Mouse (Mus musculus): ENCODE measurements at regions not wholly inside any gene's neighbourhood (a gene's known extent, or its start where the extent isn't known, plus 50 kb on each side); places are given as distances from the start of the nearest gene placed in this dataset.

DNA sequence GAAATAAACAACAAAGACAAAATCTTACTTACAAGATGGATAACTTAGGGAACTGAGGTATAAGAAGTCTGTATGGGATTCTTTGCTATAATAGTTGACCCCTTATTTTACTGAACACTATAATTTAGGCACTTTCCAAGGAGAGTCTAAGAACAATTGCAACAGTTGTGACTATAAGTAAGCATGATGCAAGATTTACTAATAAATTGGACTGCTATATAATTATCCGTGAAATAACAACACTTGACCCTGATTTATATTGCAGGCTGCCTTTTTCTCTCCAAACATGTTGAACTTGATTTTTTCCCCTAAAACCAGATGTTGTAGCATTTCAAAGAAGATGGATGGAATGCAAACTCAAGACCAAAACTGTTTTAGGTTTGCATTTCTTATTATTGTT is 237.2 kb upstream of the Mef2c start:
- no peaks in the 10 kb centered on the region for H3K4me1 ChIP-seq (replicated peaks)
- no peak overlapping the region for H3K4me3 ChIP-seq
- ATAC-seq (replicated peaks; ENCODE audit: insufficient number of reproducible peaks, insufficient read depth, low FRiP score, low read depth) = no peak
- no peak overlapping the region for H3K9ac ChIP-seq
- H3K27ac ChIP-seq = no peak overlapping the region
- no peaks in the 10 kb centered on the region for H3K36me3 ChIP-seq
- no peak overlapping the region for H3K4me2 ChIP-seq
- no peaks in the 10 kb centered on the region for H3K27me3 ChIP-seq
- no peaks in the 10 kb centered on the region for H3K9me3 ChIP-seq (replicated peaks)
- 88% methylated on average over 1 of the region's 1 CpGs for WGBS

DNA sequence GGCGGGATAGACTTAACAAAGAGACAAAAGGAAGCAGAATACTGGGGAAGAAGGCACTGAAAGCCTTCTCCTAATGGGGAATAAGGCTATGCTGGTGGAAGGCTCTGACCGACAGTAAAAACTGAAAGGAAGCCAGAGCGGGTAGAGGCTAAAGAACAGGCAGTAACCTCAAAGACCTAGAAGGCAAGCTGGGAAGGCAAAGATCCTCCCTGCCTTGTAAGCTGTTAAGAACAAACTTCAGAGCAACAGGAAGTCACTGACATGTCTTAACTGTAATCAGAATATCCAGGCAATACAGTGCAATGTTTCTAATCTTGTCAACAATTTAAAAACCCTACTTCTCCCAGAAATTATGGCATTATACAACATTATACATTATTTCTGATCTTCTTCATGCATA is 235.2 kb upstream of the Mef2c start:
- WGBS = 70% methylated on average over 3 of the region's 3 CpGs
- no peak overlapping the region for H3K27ac ChIP-seq
- ATAC-seq (replicated peaks; ENCODE audit: insufficient number of reproducible peaks, insufficient read depth, low FRiP score, low read depth) = no peak

DNA sequence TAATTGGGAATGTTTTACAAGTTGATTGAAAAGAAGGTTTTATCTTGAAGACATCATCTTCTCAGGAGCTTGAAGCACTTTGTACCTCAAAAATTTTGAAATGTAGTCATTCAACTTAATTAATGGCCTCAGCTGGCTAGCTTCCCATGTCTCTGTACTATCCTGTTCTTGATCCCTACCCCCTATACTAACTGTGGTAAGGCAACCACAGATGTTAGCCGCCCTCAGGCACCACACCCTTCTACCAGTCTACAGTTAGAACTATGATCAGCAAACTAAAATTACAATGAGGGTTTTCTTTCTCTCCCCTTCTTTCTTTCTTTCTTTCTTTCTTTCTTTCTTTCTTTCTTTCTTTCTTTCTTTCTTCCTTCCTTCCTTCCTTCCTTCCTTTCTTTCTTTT is 225.1 kb upstream of the Mef2c start:
- H3K36me3 ChIP-seq = no peaks in the 10 kb centered on the region
- no peak overlapping the region for H3K27ac ChIP-seq
- H3K4me3 ChIP-seq = no peak overlapping the region
- H3K4me2 ChIP-seq = no peak overlapping the region
- 73% methylated on average over 1 of the region's 1 CpGs for WGBS
- H3K9me3 ChIP-seq (replicated peaks) = no peaks in the 10 kb centered on the region
- no peaks in the 10 kb centered on the region for H3K4me1 ChIP-seq (replicated peaks)
- ATAC-seq (replicated peaks; ENCODE audit: insufficient number of reproducible peaks, insufficient read depth, low FRiP score, low read depth) = no peak
- no peaks in the 10 kb centered on the region for H3K27me3 ChIP-seq
- no peak overlapping the region for H3K9ac ChIP-seq

More for the DNA sequence above, 235.2 kb upstream of the Mef2c start:
- Histone ChIP-seq H3K4me2 (no peak overlapping the region), H3K9ac (no peak overlapping the region), H3K4me3 (no peak overlapping the region), H3K36me3 (no peaks in the 10 kb centered on the region), H3K27me3 (no peaks in the 10 kb centered on the region), H3K9me3 (replicated peaks) (no peaks in the 10 kb centered on the region), H3K4me1 (replicated peaks) (no peaks in the 10 kb centered on the region)

DNA sequence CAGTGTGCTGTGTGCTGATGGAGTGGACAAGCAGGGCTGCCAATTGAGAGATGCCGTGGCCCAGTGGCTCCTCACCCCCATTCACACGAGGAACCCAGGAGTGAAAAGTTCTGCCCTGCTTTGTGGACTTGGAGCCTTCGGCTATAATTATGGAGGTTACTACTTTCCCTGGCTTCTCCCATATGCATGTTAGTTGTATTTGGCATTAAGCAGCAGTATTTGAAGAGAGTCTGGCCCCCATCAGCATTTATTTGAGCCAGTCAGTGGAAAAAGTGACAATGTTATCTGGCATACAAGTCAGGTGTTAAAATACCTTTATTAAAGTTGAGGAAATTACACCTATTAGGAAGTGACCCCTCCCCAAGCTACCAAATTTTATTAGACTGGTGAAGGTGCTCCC is 196.1 kb upstream of the Mef2c start:
- H3K4me3 ChIP-seq = no peak overlapping the region
- no peaks in the 10 kb centered on the region for H3K27me3 ChIP-seq
- H3K9me3 ChIP-seq (replicated peaks) = no peaks in the 10 kb centered on the region
- no peak overlapping the region for H3K27ac ChIP-seq
- H3K4me1 ChIP-seq (replicated peaks) = no peaks in the 10 kb centered on the region
- H3K4me2 ChIP-seq = no peak overlapping the region
- no peak for ATAC-seq (replicated peaks; ENCODE audit: insufficient number of reproducible peaks, insufficient read depth, low FRiP score, low read depth)
- no peak overlapping the region for H3K9ac ChIP-seq
- WGBS = 73% methylated on average over 3 of the region's 3 CpGs
- H3K36me3 ChIP-seq = no peaks in the 10 kb centered on the region

DNA sequence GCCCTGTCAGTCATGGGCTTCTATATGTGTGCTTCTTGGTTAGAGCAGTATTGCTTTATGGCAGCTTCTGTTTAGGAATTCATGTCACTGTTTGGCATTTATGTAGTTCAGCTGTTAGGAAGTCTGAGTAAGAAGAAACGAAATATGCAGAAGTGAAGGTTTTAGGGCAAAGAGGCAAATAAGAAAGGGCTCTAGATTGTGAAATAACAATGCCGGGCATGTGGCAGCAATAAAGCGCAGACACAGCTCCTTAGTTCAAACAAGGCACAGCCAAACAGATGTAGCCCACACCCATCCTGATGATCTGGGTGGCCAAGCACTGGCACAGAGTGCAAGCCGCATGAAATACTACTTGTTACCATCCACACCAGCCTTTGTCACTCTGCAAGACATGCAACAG is 175.3 kb upstream of the Mef2c start:
- Histone ChIP-seq H3K4me1 (replicated peaks) (no peaks in the 10 kb centered on the region), H3K4me2 (no peak overlapping the region), H3K9ac (no peak overlapping the region), H3K27ac (no peak overlapping the region), H3K4me3 (no peak overlapping the region), H3K9me3 (replicated peaks) (no peaks in the 10 kb centered on the region), H3K36me3 (no peaks in the 10 kb centered on the region), H3K27me3 (no peaks in the 10 kb centered on the region)
- 73% methylated on average over 4 of the region's 4 CpGs for WGBS
- ATAC-seq (replicated peaks; ENCODE audit: insufficient number of reproducible peaks, insufficient read depth, low FRiP score, low read depth) = no peak

DNA sequence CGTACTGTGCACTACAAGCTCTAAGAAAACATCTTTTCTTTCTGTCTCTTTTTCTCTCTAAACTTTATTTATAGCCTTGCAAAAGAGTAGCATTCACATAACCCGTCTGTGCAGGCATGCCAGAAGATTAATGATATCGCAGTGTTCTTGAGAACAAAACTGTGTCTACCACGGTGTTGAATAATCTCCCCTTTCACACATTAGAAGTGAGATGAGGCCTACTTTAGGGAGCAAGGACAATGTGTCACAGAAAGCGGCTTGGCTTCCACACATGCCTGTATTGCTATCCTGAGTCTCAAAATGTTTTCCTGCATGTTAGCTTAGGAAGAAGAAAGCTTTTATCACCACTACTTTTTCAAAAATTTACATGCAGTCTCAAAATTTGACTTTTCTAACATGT is 170.1 kb upstream of the Mef2c start:
- 25% methylated on average over 5 of the region's 5 CpGs for WGBS

DNA sequence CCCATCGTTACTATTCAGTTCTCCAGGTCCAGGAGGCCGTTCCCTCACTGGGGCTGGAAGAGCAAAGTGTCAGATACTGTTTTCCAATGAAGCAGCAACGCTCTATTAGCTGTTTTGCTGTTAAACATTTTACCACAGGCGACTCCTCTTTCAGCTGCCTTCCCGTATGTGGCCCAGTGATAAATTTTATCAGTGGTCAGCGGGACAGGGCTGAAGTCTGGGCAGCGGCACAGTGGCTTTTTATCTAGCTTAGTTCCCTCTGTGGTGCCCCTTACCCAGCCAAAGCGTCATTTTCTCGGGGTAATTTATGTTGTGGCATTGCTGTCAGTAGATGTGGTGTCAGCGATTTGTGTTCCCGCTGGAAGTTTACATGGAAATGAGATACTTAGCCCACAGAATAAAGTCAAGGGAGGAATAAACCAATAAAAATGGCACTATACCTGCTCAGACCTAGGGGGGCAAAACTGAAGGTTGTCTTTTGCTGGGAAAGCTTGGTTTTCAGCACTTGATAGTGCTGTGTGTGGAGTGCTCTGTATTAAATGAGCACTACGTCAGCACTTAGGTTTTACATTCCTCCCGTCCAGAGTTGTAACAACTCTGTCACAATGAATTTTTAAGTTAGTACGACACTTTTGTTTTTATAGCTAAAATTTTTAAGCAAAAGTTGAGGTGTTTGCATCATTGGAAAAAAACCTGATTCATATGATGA is 159.1 kb upstream of the Mef2c start:
- no peak overlapping the region for H3K9ac ChIP-seq
- no peaks in the 10 kb centered on the region for H3K9me3 ChIP-seq (replicated peaks)
- H3K27ac ChIP-seq = no peak overlapping the region
- H3K4me1 ChIP-seq (replicated peaks) = peaks cover 6% of the 10 kb centered on the region
- H3K4me3 ChIP-seq = no peak overlapping the region
- 37% methylated on average over 14 of the region's 14 CpGs for WGBS
- no peak for ATAC-seq (replicated peaks; ENCODE audit: insufficient number of reproducible peaks, insufficient read depth, low FRiP score, low read depth)
- peak overlapping the region; percentile 51 for H3K4me2 ChIP-seq
- no peaks in the 10 kb centered on the region for H3K36me3 ChIP-seq
- no peaks in the 10 kb centered on the region for H3K27me3 ChIP-seq

More for the DNA sequence above, 170.1 kb upstream of the Mef2c start:
- H3K9me3 ChIP-seq (replicated peaks) = no peaks in the 10 kb centered on the region
- H3K4me3 ChIP-seq = no peak overlapping the region
- peak overlapping the region; percentile 47; the same call in 1 of the 2 replicates for H3K27ac ChIP-seq
- no peak overlapping the region for H3K9ac ChIP-seq
- H3K36me3 ChIP-seq = no peaks in the 10 kb centered on the region
- no peaks in the 10 kb centered on the region for H3K27me3 ChIP-seq
- H3K4me1 ChIP-seq (replicated peaks) = 0 out of 2 replicates have a peak, but pooled peaks cover 4% of the 10 kb centered on the region
- ATAC-seq (replicated peaks; ENCODE audit: insufficient number of reproducible peaks, insufficient read depth, low FRiP score, low read depth) = 0 out of 2 replicates have a peak, but pooled peaks have one; percentile 53
- H3K4me2 ChIP-seq = no peak overlapping the region

DNA sequence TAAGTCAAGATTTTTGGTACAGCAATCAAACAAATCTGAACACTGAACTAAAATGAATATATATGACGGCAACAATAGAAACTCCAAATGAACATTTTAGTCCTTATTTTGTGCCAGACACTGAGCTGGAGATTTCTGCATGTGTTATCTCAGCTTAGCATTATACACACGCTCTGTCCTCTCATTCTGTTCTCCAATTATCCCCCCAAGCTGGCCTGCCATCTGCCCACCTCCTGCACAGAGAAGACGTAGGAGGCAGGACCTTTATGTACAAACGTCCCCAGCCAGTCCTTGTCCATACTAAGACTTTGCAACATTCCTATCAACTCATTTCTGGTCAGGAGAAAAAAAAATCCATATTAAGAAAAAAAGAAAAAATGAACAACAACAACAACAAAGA is 148.5 kb upstream of the Mef2c start:
- no peaks in the 10 kb centered on the region for H3K9me3 ChIP-seq (replicated peaks)
- no peak overlapping the region for H3K9ac ChIP-seq
- no peak for ATAC-seq (replicated peaks; ENCODE audit: insufficient number of reproducible peaks, insufficient read depth, low FRiP score, low read depth)
- H3K27me3 ChIP-seq = no peaks in the 10 kb centered on the region
- H3K4me3 ChIP-seq = no peak overlapping the region
- H3K4me1 ChIP-seq (replicated peaks) = no peaks in the 10 kb centered on the region
- H3K4me2 ChIP-seq = no peak overlapping the region
- 76% methylated on average over 4 of the region's 4 CpGs for WGBS
- no peaks in the 10 kb centered on the region for H3K36me3 ChIP-seq
- H3K27ac ChIP-seq = no peak overlapping the region

DNA sequence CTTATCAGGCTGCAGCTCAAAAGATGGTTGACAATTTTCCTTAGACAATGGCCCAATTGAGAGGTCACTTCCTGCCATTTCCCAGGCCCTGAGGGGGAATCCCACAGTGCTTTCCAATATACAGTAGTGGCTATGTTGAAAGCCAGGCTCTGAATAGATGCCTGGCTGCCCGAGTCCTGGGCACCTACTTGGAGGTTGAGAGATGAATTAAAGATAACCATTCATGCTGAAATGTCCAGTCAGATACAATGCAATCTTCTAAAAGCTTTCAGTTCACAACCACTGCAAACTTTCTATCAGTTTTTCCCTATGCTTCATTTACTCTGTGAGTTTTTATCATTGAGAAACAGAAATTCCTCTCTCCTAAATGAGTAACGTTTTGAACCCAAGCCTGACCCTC is 143.3 kb upstream of the Mef2c start:
- no peak overlapping the region for H3K4me2 ChIP-seq
- WGBS = 36% methylated on average over 2 of the region's 2 CpGs
- no peaks in the 10 kb centered on the region for H3K9me3 ChIP-seq (replicated peaks)
- H3K27ac ChIP-seq = no peak overlapping the region
- no peaks in the 10 kb centered on the region for H3K4me1 ChIP-seq (replicated peaks)
- no peak overlapping the region for H3K9ac ChIP-seq
- no peaks in the 10 kb centered on the region for H3K36me3 ChIP-seq
- no peak overlapping the region for H3K4me3 ChIP-seq
- ATAC-seq (replicated peaks; ENCODE audit: insufficient number of reproducible peaks, insufficient read depth, low FRiP score, low read depth) = no peak
- no peaks in the 10 kb centered on the region for H3K27me3 ChIP-seq

DNA sequence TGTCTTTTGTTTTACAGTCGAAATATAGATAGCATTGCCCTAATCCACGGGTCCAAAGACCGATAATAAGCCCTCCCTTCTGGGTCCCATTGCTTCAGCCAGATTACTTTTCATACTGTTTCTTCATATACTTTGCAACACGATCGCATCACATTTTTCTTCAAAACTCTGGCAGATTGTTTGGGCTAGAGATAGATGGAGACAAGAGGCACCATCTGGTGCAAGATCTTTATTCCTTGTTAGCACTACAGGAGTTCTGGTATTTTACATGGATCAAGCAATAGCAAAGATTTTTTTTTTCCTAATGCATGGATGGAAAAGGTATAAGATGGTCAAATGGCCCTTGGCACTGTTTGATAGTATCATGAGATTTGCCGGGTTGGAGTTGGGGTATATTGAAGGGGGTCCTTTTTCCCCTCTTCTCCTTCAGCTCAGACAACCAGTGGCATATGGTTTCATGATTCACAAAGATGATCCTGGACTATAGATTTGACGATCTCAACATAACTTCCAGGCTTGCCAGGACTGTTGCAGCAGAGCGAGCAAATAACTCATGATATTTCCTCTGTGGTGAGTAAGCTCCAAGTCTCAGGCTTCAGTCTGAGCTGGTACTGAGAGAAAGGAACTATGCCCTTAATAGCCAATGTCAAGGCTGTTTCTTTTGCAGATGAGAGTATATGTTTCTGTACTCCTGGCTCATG is 127.6 kb upstream of the Mef2c start:
- H3K4me3 ChIP-seq = no peak overlapping the region
- H3K4me1 ChIP-seq (replicated peaks) = no peaks in the 10 kb centered on the region
- WGBS = 86% methylated on average over 8 of the region's 8 CpGs
- H3K9me3 ChIP-seq (replicated peaks) = no peaks in the 10 kb centered on the region
- ATAC-seq (replicated peaks; ENCODE audit: insufficient number of reproducible peaks, insufficient read depth, low FRiP score, low read depth) = no peak
- H3K4me2 ChIP-seq = no peak overlapping the region
- H3K27ac ChIP-seq = no peak overlapping the region
- no peaks in the 10 kb centered on the region for H3K36me3 ChIP-seq
- H3K27me3 ChIP-seq = no peaks in the 10 kb centered on the region
- H3K9ac ChIP-seq = no peak overlapping the region

DNA sequence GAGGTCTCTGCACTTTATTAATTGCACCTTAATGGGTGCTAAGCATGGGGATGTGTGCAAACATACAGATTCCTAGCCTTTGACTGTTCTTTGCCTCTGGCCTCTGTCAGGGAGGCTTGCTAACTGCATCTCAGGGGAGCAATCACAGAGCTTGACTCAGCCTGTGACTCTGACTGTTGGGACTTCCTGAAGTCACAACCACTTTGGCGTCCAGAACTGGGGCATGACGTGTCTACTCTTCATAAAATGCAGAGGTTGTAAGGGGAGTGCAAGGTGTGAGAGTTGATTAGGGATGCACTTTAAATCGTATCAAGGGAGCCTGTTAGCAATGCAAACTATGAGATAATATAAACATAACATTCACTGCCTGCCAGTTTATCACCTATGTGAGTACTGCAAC is 125.2 kb upstream of the Mef2c start:
- H3K9me3 ChIP-seq (replicated peaks) = no peaks in the 10 kb centered on the region
- no peak overlapping the region for H3K9ac ChIP-seq
- 30% methylated on average over 3 of the region's 3 CpGs for WGBS
- H3K27me3 ChIP-seq = no peaks in the 10 kb centered on the region
- no peaks in the 10 kb centered on the region for H3K36me3 ChIP-seq
- H3K4me2 ChIP-seq = no peak overlapping the region
- no peak overlapping the region for H3K4me3 ChIP-seq
- no peaks in the 10 kb centered on the region; the same call in 1 of the 2 replicates for H3K4me1 ChIP-seq (replicated peaks)
- no peak for ATAC-seq (replicated peaks; ENCODE audit: insufficient number of reproducible peaks, insufficient read depth, low FRiP score, low read depth)
- no peak overlapping the region for H3K27ac ChIP-seq

DNA sequence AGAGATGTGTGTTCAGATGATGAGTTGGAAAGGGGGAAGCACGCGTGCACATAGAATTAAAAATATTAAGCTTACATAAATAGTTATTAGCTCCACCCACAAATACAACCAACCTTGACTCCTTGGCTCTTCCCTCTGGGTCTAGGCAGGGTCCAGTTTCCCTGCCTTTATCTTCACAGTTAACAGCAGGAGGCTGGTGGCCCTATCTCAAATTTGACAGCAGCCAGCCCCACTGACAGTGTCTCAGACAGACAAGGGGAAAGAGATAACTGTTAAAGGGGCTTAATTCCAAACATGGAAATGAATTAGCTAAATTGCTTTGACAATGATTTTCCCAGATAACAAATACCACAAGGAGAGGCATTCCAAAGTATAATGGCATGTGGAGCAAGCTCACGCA is 121.2 kb upstream of the Mef2c start:
- Histone ChIP-seq H3K36me3 (no peaks in the 10 kb centered on the region), H3K9me3 (replicated peaks) (no peaks in the 10 kb centered on the region), H3K4me2 (no peak overlapping the region), H3K27ac (no peak overlapping the region), H3K4me1 (replicated peaks) (no peaks in the 10 kb centered on the region; the same call in 1 of the 2 replicates), H3K27me3 (no peaks in the 10 kb centered on the region), H3K4me3 (no peak overlapping the region), H3K9ac (no peak overlapping the region)
- no peak for ATAC-seq (replicated peaks; ENCODE audit: insufficient number of reproducible peaks, insufficient read depth, low FRiP score, low read depth)
- WGBS = 73% methylated on average over 3 of the region's 3 CpGs

Data from heart, embryonic 15.5 days (tissue).